Mouse (Mus musculus) cerebellum, adult 8-10 months (tissue): Measurements from ENCODE around the gene Gdi1.
A peak's percentile ranks its signal among the peaks of the same experiment; 100 is the strongest.

Experiments used
- DNase-seq: peaks from one replicate; pipeline ENCODE4 v3.0.0; 2022

The Gdi1 gene

GRCm38 (mm10) chrX:74304867-74305700, at the start of gene Gdi1:
TSS of gene Gdi1 (plus strand) at chrX:74304998.
- DNase-seq = peak; percentile 76

GRCm38 (mm10) chrX:74257746-74258145, 47.1 kb upstream of the Gdi1 start:
- DNase-seq = no peak

DNA sequence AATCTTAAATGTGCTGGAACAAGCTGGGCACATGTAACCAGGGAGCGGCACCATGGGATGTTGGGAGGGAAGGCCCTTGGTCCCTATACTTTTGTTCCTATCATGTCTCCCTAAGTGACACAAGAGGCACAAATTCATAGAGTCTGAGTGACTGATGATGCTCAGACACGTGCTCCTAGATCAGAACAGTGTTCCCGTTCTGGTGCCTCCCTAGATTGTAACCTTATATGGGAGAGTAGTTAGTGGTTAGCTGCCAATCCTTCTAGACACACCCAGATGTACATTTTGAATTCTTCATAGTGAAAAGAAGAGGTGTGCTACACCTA, 35.1 kb upstream of the Gdi1 start:
- DNase-seq = peak; percentile 34

DNA sequence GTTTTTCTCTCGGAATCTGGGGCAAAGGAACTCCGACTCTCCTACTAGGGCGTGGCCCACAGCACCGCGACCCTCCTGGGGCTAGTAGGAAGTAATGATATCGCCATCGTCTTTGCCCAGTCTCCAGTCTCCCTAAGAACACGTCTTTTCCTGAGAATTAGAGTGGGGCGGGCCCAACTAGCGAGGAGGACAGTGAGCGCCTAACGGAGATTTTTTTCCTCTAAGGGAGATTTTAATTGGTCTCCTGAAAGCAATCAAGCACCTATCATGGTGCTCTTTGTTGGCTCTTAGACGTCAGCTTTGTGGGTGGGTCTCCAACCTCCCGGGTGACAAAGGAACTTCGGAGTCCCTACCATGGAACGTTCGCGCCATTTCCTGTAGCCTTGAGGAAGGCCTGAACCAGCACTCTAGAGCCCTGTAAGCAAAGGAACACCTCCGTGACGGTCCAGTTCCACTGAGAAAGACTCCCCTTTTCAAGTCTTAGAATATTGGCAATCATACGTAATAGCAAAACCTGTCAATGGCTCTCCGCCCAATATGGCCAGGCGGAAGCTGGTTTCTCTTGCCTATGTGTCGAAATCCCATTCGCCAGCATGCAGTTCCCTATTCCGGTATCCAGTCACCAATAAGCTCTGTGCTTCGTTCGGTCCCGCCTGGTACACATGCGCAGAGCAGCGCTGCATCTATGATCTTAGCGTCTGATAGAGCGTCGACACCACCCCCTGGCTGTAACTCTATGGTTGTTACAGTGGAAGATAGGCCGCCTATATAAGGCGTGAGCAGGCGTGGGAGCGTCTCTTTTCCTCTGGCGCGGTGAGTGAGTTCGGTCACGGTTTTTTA, 34.5 kb upstream of the Gdi1 start, which contains the start of gene Rpl10:
TSS of gene Rpl10 (plus strand) at position 751 of the 840 bp plus-strand sequence.
- peak; percentile 85 for DNase-seq

GRCm38 (mm10) chrX:74270902-74271551, 33.8 kb upstream of the Gdi1 start:
- no peak for DNase-seq

DNA sequence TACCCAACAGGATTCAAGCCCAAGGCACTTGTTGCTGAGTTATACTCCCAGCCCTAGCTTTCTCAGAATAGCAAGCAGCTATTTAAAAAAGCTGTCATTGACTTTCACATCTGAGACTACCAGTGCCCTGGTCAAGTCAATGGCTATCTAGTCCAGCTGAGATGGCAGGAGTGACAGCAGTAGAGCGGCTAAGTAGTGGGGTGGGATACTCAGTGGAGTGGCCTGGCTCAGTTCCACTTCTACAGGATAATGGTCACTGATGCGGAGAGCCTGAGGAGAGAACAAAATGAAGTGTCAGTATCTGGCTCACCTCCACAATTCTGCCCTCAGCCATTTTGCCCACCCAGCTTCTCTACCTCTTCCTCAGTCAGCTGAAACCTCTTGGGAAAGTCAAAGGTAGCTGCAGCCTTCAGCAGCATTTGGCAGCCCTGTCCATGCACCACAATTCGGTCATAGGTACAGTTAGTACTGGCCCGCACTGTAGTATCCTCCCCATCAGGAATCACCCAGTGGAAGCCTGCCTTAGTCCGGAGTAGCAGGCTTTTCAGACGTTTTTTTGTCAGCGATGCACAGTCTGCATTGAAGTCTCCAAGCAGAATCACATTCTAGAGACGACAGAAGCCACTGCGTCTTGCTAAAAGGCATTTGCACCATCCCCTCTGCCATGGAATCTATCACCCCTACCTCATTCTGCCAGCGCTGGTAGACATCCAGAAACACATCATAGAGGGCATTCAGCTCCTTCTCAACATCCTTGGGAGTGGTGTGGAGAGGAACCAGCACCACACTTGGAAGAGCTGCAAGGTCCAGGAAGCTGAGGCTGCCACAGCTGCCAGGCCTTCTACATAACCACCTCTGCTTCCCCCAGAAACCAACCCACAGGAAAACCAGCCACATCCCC, 31.1 kb upstream of the Gdi1 start:
- DNase-seq = no peak

DNA sequence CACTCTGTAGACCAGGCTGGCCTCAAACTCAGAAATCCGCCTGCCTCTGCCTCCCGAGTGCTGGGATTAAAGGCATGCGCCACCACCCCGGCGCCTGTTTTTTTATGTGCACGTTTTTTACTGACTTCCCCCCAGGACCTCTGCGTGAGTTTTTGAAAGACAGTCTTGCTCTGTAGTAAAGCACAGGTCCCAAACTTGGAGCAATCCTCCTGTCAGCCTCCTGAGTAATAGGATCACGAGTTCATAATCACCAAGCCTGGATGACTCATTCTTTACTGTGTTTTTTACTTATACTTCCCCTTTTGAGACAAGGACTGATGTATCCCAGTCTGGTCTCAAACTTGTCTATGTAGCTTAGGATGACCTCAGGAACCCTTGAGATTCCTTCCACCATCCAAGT, 26.9 kb upstream of the Gdi1 start:
- no peak for DNase-seq

- DNase-seq = no peak
These were observed 23.6 kb upstream of the Gdi1 start for GRCm38 (mm10) chrX:74281041-74281731.

DNA sequence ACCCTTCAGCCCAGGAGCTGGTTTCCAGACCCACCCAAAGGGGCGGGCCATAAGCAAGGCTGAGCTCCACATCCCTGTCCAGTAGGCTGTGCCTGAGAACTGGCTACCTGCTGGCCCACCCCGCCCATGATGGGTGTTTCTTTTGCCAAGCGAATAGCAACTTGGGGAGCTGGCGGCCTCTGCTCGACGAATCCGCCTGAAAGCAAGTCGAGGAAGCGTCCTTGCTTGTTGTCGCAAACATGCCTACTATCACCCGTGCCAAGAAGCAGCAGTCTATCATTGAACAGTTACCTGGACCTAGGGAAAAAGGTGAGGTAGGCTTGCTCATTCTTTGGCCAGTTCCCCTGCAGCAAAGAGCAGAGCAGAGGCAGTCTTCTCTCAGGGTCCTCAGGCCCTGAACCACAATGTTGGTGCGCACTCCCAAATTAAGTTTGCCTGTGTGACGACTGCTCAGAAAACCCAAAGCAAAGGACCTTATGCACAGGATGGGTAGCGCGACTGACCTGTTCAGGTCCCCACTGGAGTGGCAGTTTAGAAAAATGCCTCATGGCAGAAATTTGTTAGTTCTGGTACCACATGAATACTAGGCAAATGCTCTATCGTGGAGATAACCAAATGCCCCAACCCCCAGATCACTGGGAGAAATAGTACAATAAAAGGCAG, 22.9 kb upstream of the Gdi1 start, which contains the start of the genes Taz and Dnase1l1:
TSS of gene Taz (plus strand) at position 181 of the 663 bp plus-strand sequence.
TSS of gene Dnase1l1 (minus strand) at position 606 of the 663 bp plus-strand sequence.
- peak; percentile 67 for DNase-seq

DNA sequence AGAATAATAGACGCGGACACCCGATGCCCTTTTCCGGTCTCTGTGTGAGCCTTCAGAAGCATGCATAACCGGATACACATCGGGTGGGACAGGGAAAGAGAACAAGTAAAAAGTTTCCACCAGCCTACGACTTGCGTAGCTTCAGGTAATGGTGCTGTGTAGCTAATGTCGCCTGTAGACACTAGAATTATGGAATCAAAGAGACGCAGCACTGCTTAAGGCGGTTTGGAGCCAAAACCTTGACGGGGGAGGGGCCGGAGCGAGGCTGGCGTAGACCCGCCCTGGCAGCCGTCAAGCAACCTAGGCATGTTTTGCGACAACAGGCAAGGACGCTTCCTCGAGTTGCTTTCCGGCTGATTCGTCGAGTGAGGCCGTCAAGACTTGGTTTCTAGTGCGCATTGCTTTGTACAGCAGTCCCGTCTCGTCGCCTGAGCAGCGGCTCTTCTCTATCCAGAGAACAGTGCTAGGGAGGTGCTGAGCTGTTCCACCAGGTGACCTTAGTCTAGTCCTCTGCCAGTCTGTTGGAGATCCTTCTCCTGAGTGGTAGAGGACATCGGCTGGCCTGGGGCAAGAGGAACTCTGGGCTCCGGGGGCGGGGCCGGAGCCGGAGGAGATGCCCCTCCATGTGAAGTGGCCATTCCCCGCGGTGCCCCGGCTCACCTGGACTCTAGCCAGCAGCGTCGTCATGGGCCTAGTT, 22.3 kb upstream of the Gdi1 start:
- DNase-seq = peak; percentile 75

- DNase-seq = no peak
These were observed 21.7 kb upstream of the Gdi1 start for GRCm38 (mm10) chrX:74283092-74283437.

GRCm38 (mm10) chrX:74293431-74293830, 11.4 kb upstream of the Gdi1 start:
- no peak for DNase-seq

- DNase-seq = peak; percentile 91
These were observed 8.0 kb upstream of the Gdi1 start, which contains the start of gene Atp6ap1 for GRCm38 (mm10) chrX:74296538-74297448. TSS of gene Atp6ap1 (plus strand) at chrX:74297097.

GRCm38 (mm10) chrX:74298348-74298747, 6.5 kb upstream of the Gdi1 start:
- no peak for DNase-seq

DNA sequence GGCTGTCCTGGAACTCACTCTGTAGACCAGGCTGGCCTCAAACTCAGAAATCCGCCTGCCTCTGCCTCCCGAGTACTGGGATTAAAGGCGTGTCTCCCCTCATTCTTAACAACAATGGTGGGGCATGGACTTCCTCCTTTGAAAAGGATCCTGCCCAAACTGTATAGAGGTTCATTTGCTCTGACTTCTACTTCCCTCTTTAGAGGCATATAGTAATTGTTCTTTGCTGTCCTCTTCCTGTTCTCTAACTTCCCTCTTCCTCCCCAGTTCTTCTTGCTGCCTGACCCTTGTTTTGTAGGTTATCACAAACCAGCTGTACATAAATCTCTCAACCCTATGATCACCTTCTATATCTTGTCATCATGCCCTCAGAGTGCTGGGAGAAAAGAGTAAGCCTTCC, 5.1 kb upstream of the Gdi1 start:
- no peak for DNase-seq

DNA sequence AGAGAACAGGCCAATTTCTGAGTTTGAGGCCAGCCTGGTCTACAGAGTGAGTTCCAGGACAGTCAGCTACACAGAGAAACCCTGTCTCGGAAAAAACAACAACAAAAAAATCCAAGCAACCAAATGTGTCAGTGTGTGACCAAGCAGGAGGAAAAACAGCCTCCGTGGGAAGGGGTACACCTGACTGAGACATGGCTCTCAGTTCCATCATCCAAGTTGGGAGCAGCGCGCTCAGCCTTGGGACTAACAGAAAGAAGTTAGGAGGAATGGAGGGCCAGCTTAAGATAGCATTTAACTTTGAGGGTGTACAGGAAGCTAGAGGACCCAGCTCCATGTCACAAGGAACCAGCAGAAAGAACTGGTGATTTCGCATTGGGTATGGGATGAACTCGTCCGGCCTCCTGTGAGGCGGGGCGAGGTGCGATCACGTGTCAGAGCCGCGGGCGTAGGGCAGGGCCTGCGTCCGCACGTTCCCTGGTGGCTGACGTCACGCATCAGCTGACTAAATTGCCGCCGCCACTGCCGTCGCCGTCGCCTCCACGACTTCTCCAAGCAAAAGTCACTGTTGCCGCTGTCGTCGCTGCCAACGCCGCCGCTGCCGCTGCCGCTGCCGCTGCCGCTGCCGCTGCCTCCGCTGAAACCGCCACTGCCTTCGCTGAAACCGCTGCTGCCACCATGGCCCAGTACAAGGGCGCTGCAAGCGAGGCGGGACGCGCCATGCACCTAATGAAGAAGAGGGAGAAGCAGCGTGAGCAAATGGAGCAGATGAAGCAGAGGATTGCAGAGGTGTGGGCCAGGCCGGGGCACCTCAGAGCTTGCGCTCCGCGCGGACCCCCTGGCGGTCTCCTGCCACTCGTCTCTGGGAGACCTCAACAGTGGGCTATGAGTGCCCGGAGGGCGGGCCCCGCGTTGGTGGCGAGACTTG, 8.0 kb downstream of the Gdi1 start, which contains the start of gene Fam50a:
TSS of gene Fam50a (plus strand) at position 494 of the 925 bp plus-strand sequence.
- DNase-seq = peak; percentile 77

GRCm38 (mm10) chrX:74328725-74329161, 23.9 kb downstream of the Gdi1 start, which contains the start of gene Plxna3:
TSS of gene Plxna3 (plus strand) at chrX:74329066.
- peak; percentile 66 for DNase-seq

DNA sequence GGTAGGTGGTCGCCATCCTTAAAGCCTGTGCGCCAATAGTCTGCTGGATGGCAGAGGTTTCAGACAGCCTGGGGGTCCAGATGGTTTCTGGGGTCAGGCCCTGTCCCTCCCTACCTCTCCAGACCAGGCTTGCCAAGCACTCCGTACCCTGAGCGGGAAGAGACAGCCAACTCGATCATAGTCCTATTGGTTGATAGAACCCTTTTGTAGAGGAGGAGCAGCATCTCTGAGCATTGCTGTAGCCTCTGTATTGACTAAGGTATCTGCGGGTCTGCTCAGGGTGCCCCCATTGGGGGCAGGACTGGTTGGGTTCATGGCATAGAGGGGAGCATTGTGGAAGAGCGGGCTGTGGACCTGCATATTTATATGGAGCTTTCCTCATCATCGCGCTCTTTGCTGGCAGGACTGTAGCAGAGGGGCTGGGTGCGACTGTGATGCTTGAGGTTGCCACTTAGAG, 24.4 kb downstream of the Gdi1 start:
- DNase-seq = no peak
